Mouse (Mus musculus) stomach, postnatal 0 days (tissue): ENCODE measurements around the gene Med27. TPM values are rescaled to one million over a fixed set of nuclear protein-coding genes. Genes with fewer than 3 reads are reported as not detected.

Experiments
- ATAC-seq: fragments of 200-750 bp; cut with Nextera tagmentation; 2 replicates; pipeline ENCODE4 v1.8.0; 2017; ENCODE audit not compliant: low FRiP score, low TSS enrichment
- DNase-seq: peaks from one replicate; pipeline ENCODE4 v3.0.0-alpha.2; 2016; ENCODE audit warnings: low spot score
- H3K27ac ChIP-seq: fragments of 300-500 bp; sonication (generic); replicated peaks from 2 replicates; pipeline ENCODE4 v1.5.1; 2014; ENCODE audit warnings: mild to moderate bottlenecking, control low read depth
- H3K27me3 ChIP-seq: fragments of 300-500 bp; sonication (generic); 2 replicates; pipeline ENCODE4 v1.6.1; 2014; ENCODE audit warnings: low read length; ENCODE audit not compliant: control insufficient read depth, insufficient read depth
- H3K36me3 ChIP-seq: fragments of 300-500 bp; sonication (generic); 2 replicates; pipeline ENCODE4 v1.6.1; 2014; ENCODE audit warnings: low read length, mixed read lengths; ENCODE audit not compliant: control insufficient read depth, insufficient read depth
- H3K4me1 ChIP-seq: fragments of 300-500 bp; sonication (generic); replicated peaks from 2 replicates; pipeline ENCODE4 v1.6.1; 2014; ENCODE audit warnings: antibody characterized with exemption; ENCODE audit not compliant: control insufficient read depth, insufficient read depth
- H3K4me2 ChIP-seq: fragments of 300-500 bp; sonication (generic); replicated peaks from 2 replicates; pipeline ENCODE4 v1.6.1; 2014; ENCODE audit warnings: low read depth, mild to moderate bottlenecking, control low read depth, moderate library complexity
- H3K4me3 ChIP-seq: fragments of 300-500 bp; sonication (generic); 2 replicates; pipeline ENCODE4 v1.5.1; 2014; ENCODE audit warnings: low read depth, low read length, control low read depth
- H3K9ac ChIP-seq: fragments of 300-500 bp; sonication (generic); 2 replicates; pipeline ENCODE4 v1.6.1; 2014; ENCODE audit warnings: mild to moderate bottlenecking, low read length, control low read depth, mixed read lengths
- H3K9me3 ChIP-seq: fragments of 300-500 bp; sonication (generic); 2 replicates; pipeline ENCODE4 v1.6.1; 2016; ENCODE audit warnings: low read length; ENCODE audit not compliant: control insufficient read depth
- CTCF ChIP-seq: IDR thresholded peaks from 2 replicates; pipeline ENCODE4 v1.5.1; 2016; ENCODE audit warnings: antibody characterized with exemption, low read depth, mild to moderate bottlenecking, moderate library complexity
- EP300 ChIP-seq: optimal IDR thresholded peaks from 2 replicates; pipeline ENCODE3; 2016; ENCODE audit warnings: antibody characterized with exemption
- WGBS: fragments of 180-500 bp; shearing (Covaris S2); extraction: QIAGEN DNeasy Blood & Tissue Kit; methylation state at CpG from one replicate; pipeline ENCODE4 v1.1.7; 2014; 5-methylcytosine and 5-hydroxymethylcytosine counted together
- polyA plus RNA-seq: library from polyadenylated mRNA; unstranded; fragments of >200 nt; fragmentation: Nextera tagmentation; extraction: Ambion mirVana; gene quantifications from 2 replicates; pipeline ENCODE4 v1.2.1, GENCODE M21; 2015

Med27 gene
- polyA plus RNA-seq, 1 experiment from 2014 or later = 25.6 TPM

- no peak for TF ChIP-seq EP300
- TF ChIP-seq CTCF = no peak
- H3K9me3 ChIP-seq = no peaks in the 10 kb centered on the region
- H3K9ac ChIP-seq = no peak overlapping the region
- no peak for DNase-seq
- WGBS = 82% methylated on average over 9 of the region's 9 CpGs
- no peaks in the 10 kb centered on the region for H3K4me1 ChIP-seq
- H3K27ac ChIP-seq = no peak overlapping the region
- H3K4me2 ChIP-seq = no peak overlapping the region
- no peak for ATAC-seq
- H3K36me3 ChIP-seq = no peaks in the 10 kb centered on the region; the same call in 1 of the 2 replicates
- no peak overlapping the region for H3K4me3 ChIP-seq
- no peaks in the 10 kb centered on the region for H3K27me3 ChIP-seq
Measured at GRCm38 (mm10) chr2:29500601-29501350, 154.2 kb downstream of the Med27 start.

- Histone ChIP-seq H3K4me2 (no peak overlapping the region), H3K4me1 (no peaks in the 10 kb centered on the region), H3K9me3 (no peaks in the 10 kb centered on the region), H3K27ac (no peak overlapping the region), H3K9ac (no peak overlapping the region), H3K27me3 (no peaks in the 10 kb centered on the region), H3K4me3 (no peak overlapping the region), H3K36me3 (no peaks in the 10 kb centered on the region; the same call in 1 of the 2 replicates)
- DNase-seq = no peak
- ATAC-seq = no peak
- TF ChIP-seq EP300 (no peak), CTCF (no peak)
- 84% methylated on average over 4 of the region's 4 CpGs for WGBS
Measured at GRCm38 (mm10) chr2:29501381-29501780, 154.8 kb downstream of the Med27 start.

GRCm38 (mm10) chr2:29504848-29505247 lies 158.2 kb downstream of the Med27 start:
- Histone ChIP-seq H3K4me2 (no peak overlapping the region), H3K4me1 (no peaks in the 10 kb centered on the region), H3K4me3 (no peak overlapping the region), H3K27me3 (no peaks in the 10 kb centered on the region), H3K9ac (no peak overlapping the region), H3K9me3 (no peaks in the 10 kb centered on the region), H3K36me3 (no peaks in the 10 kb centered on the region; the same call in 1 of the 2 replicates), H3K27ac (no peak overlapping the region)
- ATAC-seq = no peak
- 69% methylated on average over 6 of the region's 6 CpGs for WGBS
- TF ChIP-seq EP300 = no peak
- TF ChIP-seq CTCF = no peak
- DNase-seq = no peak

- no peak overlapping the region for H3K4me3 ChIP-seq
- H3K4me1 ChIP-seq = no peaks in the 10 kb centered on the region
- TF ChIP-seq EP300 (no peak), CTCF (no peak)
- no peak overlapping the region for H3K27ac ChIP-seq
- no peak overlapping the region for H3K9ac ChIP-seq
- H3K36me3 ChIP-seq = no peaks in the 10 kb centered on the region
- no peak overlapping the region for H3K4me2 ChIP-seq
- WGBS = 76% methylated on average over 4 of the region's 4 CpGs
- DNase-seq (no peak), ATAC-seq (no peak)
- no peaks in the 10 kb centered on the region for H3K27me3 ChIP-seq
- H3K9me3 ChIP-seq = no peaks in the 10 kb centered on the region
Measured at GRCm38 (mm10) chr2:29506411-29506810, 159.8 kb downstream of the Med27 start.

- Histone ChIP-seq H3K27me3 (no peaks in the 10 kb centered on the region), H3K4me1 (no peaks in the 10 kb centered on the region), H3K27ac (no peak overlapping the region), H3K9me3 (no peaks in the 10 kb centered on the region), H3K4me3 (no peak overlapping the region), H3K9ac (no peak overlapping the region), H3K36me3 (no peaks in the 10 kb centered on the region), H3K4me2 (no peak overlapping the region)
- ATAC-seq = no peak
- 58% methylated on average over 7 of the region's 7 CpGs for WGBS
- no peak for DNase-seq
- no peak for TF ChIP-seq EP300
- no peak for TF ChIP-seq CTCF
Measured at GRCm38 (mm10) chr2:29513131-29513530, 166.5 kb downstream of the Med27 start.

- Histone ChIP-seq H3K4me3 (no peak overlapping the region), H3K27me3 (no peaks in the 10 kb centered on the region), H3K9me3 (no peaks in the 10 kb centered on the region), H3K4me2 (no peak overlapping the region), H3K9ac (no peak overlapping the region), H3K4me1 (no peaks in the 10 kb centered on the region), H3K36me3 (no peaks in the 10 kb centered on the region), H3K27ac (no peak overlapping the region)
- ATAC-seq (no peak), DNase-seq (no peak)
- no peak for TF ChIP-seq EP300
- 76% methylated on average over 6 of the region's 6 CpGs for WGBS
Measured at GRCm38 (mm10) chr2:29514836-29515235, 168.2 kb downstream of the Med27 start.
